Mouse (Mus musculus): ENCODE data around the gene Ndst2.
"Not testable (repeated sequence)": the region's sequence is repeated elsewhere in the genome, so short reads cannot be mapped to it uniquely, and the experiment has no call there.

- TF ChIP-seq POLR2A, CTCF (IDR thresholded peaks at IDR 0.05; ENCODE audit: insufficient read depth, low read depth, low read length): not testable (repeated sequence)
Measured at GRCm38 (mm10) chr14:20703461-20703860, 30.9 kb downstream of the Ndst2 start.
